Comparison of ENCODE assay signal across 21 mouse cellular contexts in genomic region chrX:8247680-8248079, GRCm38 (mm10). TPM values are rescaled to one million over a fixed set of nuclear protein-coding genes. Genes with fewer than 3 reads are reported as not detected.
DNase-seq lines count a peak whose midpoint lies in the region; ATAC-seq and TF ChIP-seq lines count a peak whose summit lies in the region.
"Had no signal": no experiment of that assay in that cellular context is flagged by ENCODE, and none has a peak within 500 bp of the region (broad histone marks: within the 10 kb centered on the region; RNA-seq: fewer than 3 reads in every experiment).

No protein-coding gene starts in this region.

- peaks cover 5% of the 10 kb centered on the region; the same call in 1 of the 2 replicates for H3K36me3 ChIP-seq in intestine, postnatal 0 days (ENCODE audit: control insufficient read depth, insufficient read depth)
- no peaks in the 10 kb centered on the region for H3K36me3 ChIP-seq in intestine, embryonic 15.5 days
- H3K36me3 ChIP-seq in liver, embryonic 14.5 days (replicated peaks; ENCODE audit: control insufficient read depth, insufficient read depth, low read depth), result no peaks in the 10 kb centered on the region; the same call in none of the 2 replicates

- H3K27me3 ChIP-seq in intestine, postnatal 0 days (replicated peaks; ENCODE audit: control insufficient read depth, insufficient read depth, low read length), result no peaks in the 10 kb centered on the region
- no peaks in the 10 kb centered on the region for H3K27me3 ChIP-seq in intestine, embryonic 15.5 days (replicated peaks)
- no peaks in the 10 kb centered on the region for H3K27me3 ChIP-seq in liver, embryonic 14.5 days (ENCODE audit: control insufficient read depth, insufficient read depth, low read length)
- H3K27me3 ChIP-seq: forebrain, embryonic 13.5 days; hindbrain, embryonic 13.5 days; kidney, embryonic 15.5 days; limb, embryonic 13.5 days; liver, embryonic 15.5 days; midbrain, embryonic 13.5 days; neural tube, embryonic 13.5 days had no signal

- H3K9me3 ChIP-seq in intestine, postnatal 0 days (ENCODE audit: control insufficient read depth), result no peaks in the 10 kb centered on the region
- H3K9me3 ChIP-seq in intestine, embryonic 15.5 days, result no peaks in the 10 kb centered on the region
- H3K9me3 ChIP-seq in liver, embryonic 14.5 days (ENCODE audit: control insufficient read depth, low read length), result no peaks in the 10 kb centered on the region
- H3K9me3 ChIP-seq: forebrain, embryonic 13.5 days; hindbrain, embryonic 13.5 days; kidney, embryonic 15.5 days; limb, embryonic 13.5 days; liver, embryonic 15.5 days; midbrain, embryonic 13.5 days; neural tube, embryonic 13.5 days had no signal

- ATAC-seq in intestine, postnatal 0 days, result no peak
- no peak for ATAC-seq in intestine, embryonic 15.5 days
- ATAC-seq in liver, embryonic 14.5 days (ENCODE audit: insufficient read depth), result no peak
- no peak for ATAC-seq in megakaryocyte-erythroid progenitor cell, adult 5-6 weeks (replicated peaks; ENCODE audit: low FRiP score, low TSS enrichment, poor library complexity, severe bottlenecking)
- ATAC-seq: forebrain, embryonic 13.5 days; midbrain, embryonic 13.5 days had no signal

- H3K9ac ChIP-seq in intestine, postnatal 0 days (ENCODE audit: low read depth, low read length), result no peak overlapping the region
- no peak overlapping the region for H3K9ac ChIP-seq in intestine, embryonic 15.5 days
- no peak overlapping the region for H3K9ac ChIP-seq in liver, embryonic 14.5 days (replicated peaks)
- H3K9ac ChIP-seq: forebrain, embryonic 13.5 days; hindbrain, embryonic 13.5 days; kidney, embryonic 15.5 days; limb, embryonic 13.5 days; liver, embryonic 15.5 days; midbrain, embryonic 13.5 days; neural tube, embryonic 13.5 days had no signal

- H3K4me2 ChIP-seq in intestine, postnatal 0 days (replicated peaks; ENCODE audit: low read depth), result no peak overlapping the region
- no peak overlapping the region for H3K4me2 ChIP-seq in intestine, embryonic 15.5 days (replicated peaks)
- H3K4me2 ChIP-seq in liver, embryonic 14.5 days (ENCODE audit: low read depth), result no peak overlapping the region
- H3K4me2 ChIP-seq: forebrain, embryonic 13.5 days; hindbrain, embryonic 13.5 days; kidney, embryonic 15.5 days; limb, embryonic 13.5 days; liver, embryonic 15.5 days; midbrain, embryonic 13.5 days; neural tube, embryonic 13.5 days had no signal

- TF ChIP-seq EP300 in liver, embryonic 14.5 days (IDR thresholded peaks at IDR 0.05; ENCODE audit: low read depth), result no peak

- WGBS in intestine, postnatal 0 days, result 80% methylated on average over 2 of the region's 2 CpGs
- WGBS in intestine, embryonic 15.5 days, result 83% methylated on average over 2 of the region's 2 CpGs
- 78% methylated on average over 2 of the region's 2 CpGs for WGBS in liver, embryonic 14.5 days (ENCODE audit: insufficient replicate concordance)

- DNase-seq in liver, embryonic 14.5 days (ENCODE audit: low read depth in 3 of 3, low spot score in 3 of 3), result no peak
- DNase-seq in liver (no peak), A20 (ENCODE audit: low read depth, low spot score) (peak; percentile 3), NIH3T3 (ENCODE audit: low read depth) (peak; percentile 20)
- DNase-seq: adrenal gland, postnatal 25 days; cerebellum, adult 9-10 months; gastrocnemius, postnatal 14 days; heart, postnatal 36 days; right cerebral cortex, adult 18-20 months; right cerebral cortex, postnatal 4 days; thymus, postnatal 25 days had no signal

- H3K4me3 ChIP-seq in intestine, postnatal 0 days (ENCODE audit: low read depth, low read length), result no peak overlapping the region
- no peak overlapping the region for H3K4me3 ChIP-seq in intestine, embryonic 15.5 days (replicated peaks)
- no peak overlapping the region for H3K4me3 ChIP-seq in liver, embryonic 14.5 days (ENCODE audit: insufficient read depth in 1 of 2, low read depth in 2 of 2, low read length in 2 of 2)
- H3K4me3 ChIP-seq: forebrain, embryonic 13.5 days; hindbrain, embryonic 13.5 days; kidney, embryonic 15.5 days; limb, embryonic 13.5 days; liver, embryonic 15.5 days; midbrain, embryonic 13.5 days; neural tube, embryonic 13.5 days had no signal

- H3K4me1 ChIP-seq in intestine, postnatal 0 days (replicated peaks; ENCODE audit: control insufficient read depth, insufficient read depth, low read length), result no peaks in the 10 kb centered on the region
- H3K4me1 ChIP-seq in intestine, embryonic 15.5 days (replicated peaks), result no peaks in the 10 kb centered on the region
- peaks cover 0 to 7% of the 10 kb centered on the region in 2 experiments; a peak in 2 of 4 replicates for H3K4me1 ChIP-seq in liver, embryonic 14.5 days (replicated peaks; ENCODE audit: control insufficient read depth in 2 of 2, insufficient read depth in 2 of 2, low read length in 1 of 2)

- H3K27ac ChIP-seq in intestine, postnatal 0 days (ENCODE audit: low read depth, low read length), result no peak overlapping the region
- no peak overlapping the region for H3K27ac ChIP-seq in intestine, embryonic 15.5 days
- H3K27ac ChIP-seq in liver, embryonic 14.5 days, result no peak overlapping the region
- H3K27ac ChIP-seq: forebrain, embryonic 13.5 days; hindbrain, embryonic 13.5 days; kidney, embryonic 15.5 days; limb, embryonic 13.5 days; liver, embryonic 15.5 days; midbrain, embryonic 13.5 days; neural tube, embryonic 13.5 days had no signal

- TF ChIP-seq CTCF in intestine, postnatal 0 days (IDR thresholded peaks at IDR 0.05; ENCODE audit: low read depth), result peak; percentile 43
- peak; percentile 36 for TF ChIP-seq CTCF in liver, embryonic 14.5 days (IDR thresholded peaks at IDR 0.05; ENCODE audit: low read depth)

RNA-seq across cellular contexts. Expression of gene Ftsj1, which starts 4.5 kb away (rescaled TPM):
- 13.1 and 14.1 TPM in 2 replicates for polyA plus RNA-seq in intestine, postnatal 0 days (2015; fragmentation: Nextera tagmentation; extraction: Ambion mirVana)
- 33.0 and 34.8 TPM in 2 replicates for polyA plus RNA-seq in intestine, embryonic 15.5 days (2015; fragmentation: Nextera tagmentation; extraction: Ambion mirVana)
- polyA plus RNA-seq in liver, embryonic 14.5 days (2012; rRNA removed), result 23.9 and 27.1 TPM in 2 replicates
- 35.2 and 37.5 TPM in 2 replicates for polyA plus RNA-seq in liver, embryonic 14.5 days (2014; fragmentation: Nextera tagmentation; extraction: Ambion mirVana)
- total RNA-seq in megakaryocyte-erythroid progenitor cell, adult 5-6 weeks (2014; fragmentation: Nextera tagmentation), result 51.2 and 86.0 TPM in 2 replicates
- 31.5 and 49.2 TPM in 2 replicates for total RNA-seq in megakaryocyte-erythroid progenitor cell, adult 5-6 weeks (2017)

RNA-seq across cellular contexts. Expression of gene Slc38a5, which starts 23.3 kb away (rescaled TPM):
- 1.1 and 1.3 TPM in 2 replicates for polyA plus RNA-seq in intestine, postnatal 0 days (2015; fragmentation: Nextera tagmentation; extraction: Ambion mirVana)
- polyA plus RNA-seq in intestine, embryonic 15.5 days (2015; fragmentation: Nextera tagmentation; extraction: Ambion mirVana), result 9.1 and 13.9 TPM in 2 replicates
- 45.7 and 54.8 TPM in 2 replicates for polyA plus RNA-seq in liver, embryonic 14.5 days (2012; rRNA removed)
- polyA plus RNA-seq in liver, embryonic 14.5 days (2014; fragmentation: Nextera tagmentation; extraction: Ambion mirVana), result 73.4 and 84.8 TPM in 2 replicates
- 97.9 and 114 TPM in 2 replicates for total RNA-seq in megakaryocyte-erythroid progenitor cell, adult 5-6 weeks (2014; fragmentation: Nextera tagmentation)
- total RNA-seq in megakaryocyte-erythroid progenitor cell, adult 5-6 weeks (2017), result 50.5 and 88.6 TPM in 2 replicates
- total RNA-seq: adrenal gland, postnatal 25 days had no signal

RNA-seq across cellular contexts. Expression of gene Porcn, which starts 41.4 kb away (rescaled TPM):
- 4.3 TPM in 2 replicates for polyA plus RNA-seq in intestine, postnatal 0 days (2015; fragmentation: Nextera tagmentation; extraction: Ambion mirVana)
- polyA plus RNA-seq in intestine, embryonic 15.5 days (2015; fragmentation: Nextera tagmentation; extraction: Ambion mirVana), result 7.2 and 7.4 TPM in 2 replicates
- 1.2 and 1.3 TPM in 2 replicates for polyA plus RNA-seq in liver, embryonic 14.5 days (2012; rRNA removed)
- 0.53 and 0.86 TPM in 2 replicates for polyA plus RNA-seq in liver, embryonic 14.5 days (2014; fragmentation: Nextera tagmentation; extraction: Ambion mirVana)
- 2.3 TPM in 1 of 2 replicates, not detected in the other for total RNA-seq in megakaryocyte-erythroid progenitor cell, adult 5-6 weeks (2014; fragmentation: Nextera tagmentation)
- total RNA-seq in megakaryocyte-erythroid progenitor cell, adult 5-6 weeks (2017), result 1.5 TPM in 1 of 2 replicates, not detected in the other

RNA-seq across cellular contexts. Expression of gene Ebp, which starts 54.4 kb away (rescaled TPM):
- 67.1 and 73.3 TPM in 2 replicates for polyA plus RNA-seq in intestine, postnatal 0 days (2015; fragmentation: Nextera tagmentation; extraction: Ambion mirVana)
- 83.7 and 85.1 TPM in 2 replicates for polyA plus RNA-seq in intestine, embryonic 15.5 days (2015; fragmentation: Nextera tagmentation; extraction: Ambion mirVana)
- polyA plus RNA-seq in liver, embryonic 14.5 days (2012; rRNA removed), result 29.3 and 39.5 TPM in 2 replicates
- polyA plus RNA-seq in liver, embryonic 14.5 days (2014; fragmentation: Nextera tagmentation; extraction: Ambion mirVana), result 64.0 and 69.6 TPM in 2 replicates
- 31.3 and 44.2 TPM in 2 replicates for total RNA-seq in megakaryocyte-erythroid progenitor cell, adult 5-6 weeks (2014; fragmentation: Nextera tagmentation)
- 46.6 and 58.9 TPM in 2 replicates for total RNA-seq in megakaryocyte-erythroid progenitor cell, adult 5-6 weeks (2017)

Comparison
In these comparisons a context has a peak if more than half of its experiments do, and no peak if none do; other contexts are left out.
1. DNase-seq: peak in A20 (single experiment) and NIH3T3 (single experiment); none in liver, embryonic 14.5 days (0 of 3) and liver (single experiment).